Mouse (Mus musculus) embryo, embryonic 11.5 days (tissue): Measurements from ENCODE around the gene Ulk1.
"Not testable (repeated sequence)": the region's sequence is repeated elsewhere in the genome, so short reads cannot be mapped to it uniquely, and the experiment has no call there.

Experiments
- DNase-seq: peaks from one replicate; pipeline ENCODE4 v3.0.0-alpha.2; 2012; ENCODE audit warnings: low read depth, low spot score

The Ulk1 gene

DNA sequence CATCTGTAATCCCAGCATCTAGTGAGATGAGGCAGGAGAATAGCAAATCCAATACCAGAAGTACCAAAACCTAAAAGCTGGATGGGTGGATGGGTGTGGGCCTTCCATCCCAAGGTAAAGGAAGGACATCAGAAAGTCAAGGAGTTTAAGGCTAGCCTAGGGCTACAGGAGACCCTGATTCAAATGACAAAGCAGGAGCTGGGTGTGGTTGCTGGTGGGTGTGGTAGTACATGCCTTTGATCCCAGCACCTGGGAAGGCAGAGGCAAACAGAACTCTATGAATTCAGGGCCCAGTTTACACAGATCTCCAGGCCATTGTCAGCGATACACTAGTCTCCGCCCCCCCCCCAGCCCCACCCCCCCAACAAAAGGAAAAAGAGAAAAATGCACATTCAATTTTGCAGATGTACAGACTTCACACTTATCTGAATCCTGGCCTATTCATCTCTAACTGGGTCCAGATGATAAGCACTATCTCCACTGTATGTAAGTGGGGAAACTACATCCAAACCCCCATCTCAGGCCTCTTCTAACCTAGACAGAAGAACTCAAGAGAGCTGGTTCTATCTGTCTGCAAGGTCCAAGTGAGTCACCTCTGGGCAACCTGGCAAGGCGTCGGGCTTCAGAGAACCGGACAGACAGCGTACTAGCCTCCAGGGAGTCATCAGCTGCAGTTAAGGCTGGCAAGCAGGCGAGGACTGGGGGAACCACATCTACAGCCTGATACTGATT is 5.7 kb downstream of the Ulk1 start:
- DNase-seq = no peak

DNA sequence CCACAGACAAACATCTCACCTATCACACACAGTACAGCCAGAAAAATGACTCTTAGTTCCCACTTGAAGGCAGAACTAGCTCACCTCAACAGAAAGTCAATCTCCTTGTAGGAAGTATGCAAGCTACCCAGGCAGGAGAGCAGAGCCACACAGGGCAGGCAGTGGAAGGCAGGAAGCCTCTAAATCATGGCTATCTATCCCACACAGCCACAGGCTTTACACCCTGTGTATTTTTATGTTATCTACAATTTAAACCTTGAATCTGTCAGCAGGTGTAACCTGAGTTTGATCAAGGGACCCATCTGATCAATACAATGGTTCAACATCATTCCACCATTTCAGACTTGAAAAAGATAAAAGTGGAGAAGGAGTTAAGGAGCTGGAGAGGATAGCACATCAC is 7.1 kb downstream of the Ulk1 start:
- DNase-seq = no peak

DNA sequence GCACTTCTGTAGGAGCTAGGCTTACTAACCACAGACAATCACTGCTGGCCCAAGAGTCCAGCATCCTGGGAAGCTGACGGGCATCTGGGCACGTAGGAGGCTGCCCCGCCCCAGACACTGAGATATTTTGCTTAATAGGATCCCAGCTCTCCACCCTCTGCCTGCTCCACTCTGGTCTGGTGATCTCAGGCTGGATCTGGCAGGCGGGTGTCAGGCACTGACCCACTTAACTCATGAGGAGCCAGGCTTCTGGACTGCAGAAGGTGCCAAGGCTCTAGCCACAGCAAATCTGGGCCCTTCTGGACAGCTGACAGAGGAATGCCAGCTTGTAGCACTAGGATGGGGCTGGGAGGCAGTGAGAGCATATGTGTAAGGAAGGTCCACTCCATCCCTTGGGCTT is 7.7 kb downstream of the Ulk1 start:
- no peak for DNase-seq

DNA sequence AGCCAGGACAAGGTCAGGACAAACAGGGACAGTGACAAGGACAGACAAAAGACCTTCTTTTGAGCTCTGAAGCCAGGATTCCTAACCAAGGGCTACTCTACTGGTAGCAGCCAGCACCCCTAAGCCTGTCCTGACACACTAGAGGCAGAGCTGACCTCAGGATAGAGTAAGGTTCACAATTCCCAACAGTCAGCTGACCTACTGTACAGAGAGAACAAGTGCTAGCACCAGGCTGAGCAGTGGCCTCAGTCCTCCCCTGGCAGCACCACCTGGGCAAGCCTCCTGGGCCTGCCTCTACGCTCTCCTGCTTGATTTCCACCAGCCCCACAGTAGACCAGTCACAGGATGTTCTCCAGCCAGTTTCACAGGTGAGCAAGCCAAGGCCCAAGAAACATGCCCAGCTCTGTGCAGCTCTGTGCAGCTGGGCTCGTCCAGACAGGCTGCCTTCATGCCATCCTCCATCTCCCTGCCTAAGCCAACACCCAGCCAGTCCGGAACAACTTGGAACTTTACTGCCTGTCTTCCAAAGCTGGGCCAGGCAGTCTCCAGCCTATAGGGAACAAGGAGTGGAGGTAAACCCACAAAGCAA is 8.8 kb downstream of the Ulk1 start:
- DNase-seq = no peak

DNA sequence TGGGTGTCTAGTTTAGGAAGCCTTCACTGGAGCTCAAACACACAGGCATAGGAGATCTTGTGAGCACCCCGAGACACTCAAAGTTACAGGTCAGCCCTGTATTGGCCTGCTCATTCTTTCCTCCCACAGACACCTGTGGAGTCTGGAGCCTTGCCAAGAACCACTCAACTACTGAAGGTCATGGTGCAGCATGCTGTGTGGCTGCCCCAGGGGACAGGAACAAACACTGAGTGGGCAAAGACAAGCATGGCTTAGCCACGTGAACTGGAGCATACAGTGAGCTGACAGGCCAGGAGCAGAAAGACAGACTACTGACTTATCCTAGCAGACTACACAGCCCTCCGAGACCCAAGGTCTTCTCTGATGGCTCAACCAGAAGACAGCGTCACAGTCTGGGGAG is 12.2 kb downstream of the Ulk1 start:
- DNase-seq = no peak

DNA sequence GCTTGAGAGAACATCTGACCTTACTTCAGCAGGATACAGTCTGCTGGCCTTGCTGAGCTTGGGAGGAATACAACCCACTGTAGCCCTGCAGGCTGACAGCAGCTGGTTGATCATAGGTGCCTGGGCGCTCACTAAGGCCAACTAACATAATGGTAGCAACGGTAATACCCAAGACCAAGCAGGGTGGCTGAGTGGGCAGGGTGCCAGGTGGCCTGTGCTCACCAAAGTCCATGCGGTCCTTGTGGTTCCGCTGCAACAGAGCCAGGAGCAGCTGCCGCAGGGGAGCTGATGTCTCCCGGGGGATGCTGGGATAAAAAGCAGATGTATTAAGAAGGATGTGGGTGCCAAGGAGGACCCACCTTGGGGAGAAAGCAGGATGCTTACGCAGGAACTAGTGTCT is 15.5 kb downstream of the Ulk1 start:
- DNase-seq = no peak

DNA sequence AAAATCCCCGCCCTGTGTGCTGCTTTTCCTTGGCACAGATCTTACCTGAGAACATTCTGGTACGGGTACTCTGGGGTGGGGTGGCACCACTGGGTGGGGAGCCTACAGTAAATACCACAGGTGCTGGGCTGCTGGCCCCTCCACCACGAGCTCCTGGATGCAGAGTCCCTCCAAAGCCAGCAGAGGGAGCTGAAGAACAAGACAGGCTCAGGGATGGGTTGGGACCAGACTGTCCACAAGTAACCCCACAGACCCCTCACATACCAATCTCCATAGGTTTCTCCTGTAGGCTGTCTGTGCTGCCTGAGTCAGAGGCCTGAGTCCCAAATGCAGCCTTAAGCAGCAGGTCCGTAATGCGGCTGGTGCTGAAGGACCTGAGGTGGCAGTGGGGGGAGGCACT is 21.2 kb downstream of the Ulk1 start:
- DNase-seq = no peak

DNA sequence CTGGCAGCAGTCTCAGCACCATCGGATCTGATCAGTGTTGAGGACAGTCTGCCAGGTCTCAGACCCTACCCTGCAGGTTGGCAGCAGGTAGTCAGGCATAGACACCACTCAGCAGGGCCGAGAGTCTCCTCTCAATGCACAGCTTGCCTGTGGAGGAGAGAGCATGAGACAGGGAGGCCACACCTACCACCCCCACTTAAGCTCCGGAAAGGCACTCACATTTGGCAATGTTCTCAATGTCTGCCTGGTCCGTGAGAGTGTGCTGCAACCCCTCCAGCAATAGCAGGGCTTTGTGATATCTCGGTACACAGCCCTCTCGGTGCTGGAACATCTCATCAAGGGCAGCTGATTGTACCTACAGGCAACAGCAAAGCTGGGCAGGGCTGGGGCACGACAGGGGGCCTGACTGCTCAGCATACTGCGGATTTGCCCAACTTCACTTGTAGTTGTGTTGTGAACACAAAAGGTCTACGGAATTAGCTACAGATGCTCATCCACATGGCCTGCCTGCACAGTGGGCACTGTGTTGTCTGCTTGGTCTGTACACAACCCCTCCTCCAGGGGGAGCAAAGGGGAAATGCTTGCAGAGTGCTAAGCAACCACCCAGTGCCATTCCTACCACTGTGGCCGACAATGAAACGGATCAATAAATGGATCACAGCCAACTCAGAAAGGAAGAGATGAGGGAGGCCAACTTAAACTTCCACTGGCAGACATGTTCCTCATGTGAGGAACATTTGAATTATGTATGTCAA is 23.6 kb downstream of the Ulk1 start:
- no peak for DNase-seq

DNA sequence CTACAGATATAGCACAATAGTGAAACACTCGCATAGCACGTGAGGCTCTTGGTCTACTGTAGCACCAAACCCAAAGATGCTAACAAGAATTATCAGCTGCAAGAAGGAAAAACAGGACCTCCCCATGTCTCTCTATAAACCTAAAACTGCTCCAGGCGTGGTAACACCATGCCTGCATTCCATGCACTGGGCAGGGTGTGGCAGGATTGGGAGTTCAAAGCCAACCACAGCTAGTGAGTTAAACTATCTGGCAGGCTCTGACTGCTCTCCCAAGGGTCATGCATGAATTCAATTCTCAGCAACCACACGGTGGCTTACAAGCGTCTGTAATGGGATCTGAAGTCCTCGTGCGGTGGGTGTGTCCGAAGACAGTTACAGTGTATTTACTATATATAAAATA is 26.7 kb downstream of the Ulk1 start:
- DNase-seq = no peak

DNA sequence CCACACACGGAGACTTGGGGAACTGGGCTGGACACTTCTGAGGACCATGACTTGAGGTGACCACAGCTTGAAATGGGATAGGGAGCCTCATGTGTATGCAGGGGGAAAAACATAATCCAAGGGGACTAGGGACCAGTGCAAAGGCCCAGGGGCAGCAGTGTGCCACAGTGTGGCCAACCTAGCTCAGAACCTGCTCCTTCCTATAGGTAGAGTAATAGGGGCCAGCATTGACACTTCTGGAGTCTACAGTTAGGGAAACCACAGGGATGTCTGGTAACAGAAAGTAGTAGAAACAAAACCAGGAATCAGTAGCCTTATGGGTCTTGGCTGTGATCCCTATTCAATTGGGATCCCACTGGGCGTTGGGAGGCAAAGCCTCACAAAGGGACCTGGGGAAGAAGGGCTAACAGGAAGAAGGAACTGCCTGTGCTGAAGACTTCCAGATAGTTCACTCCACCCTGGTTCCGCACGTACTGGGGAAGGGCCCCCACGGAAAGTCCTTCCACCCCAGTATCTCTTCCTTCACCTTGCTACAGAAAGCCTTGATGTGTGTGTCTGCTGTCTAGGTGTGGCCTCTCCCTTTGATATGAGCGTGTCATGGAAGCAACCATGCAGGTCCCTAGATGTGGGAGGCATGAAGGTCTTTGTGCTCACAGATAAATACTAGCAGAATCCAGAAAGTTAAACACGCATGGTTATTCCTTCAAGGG is 28.2 kb downstream of the Ulk1 start:
- no peak for DNase-seq

DNA sequence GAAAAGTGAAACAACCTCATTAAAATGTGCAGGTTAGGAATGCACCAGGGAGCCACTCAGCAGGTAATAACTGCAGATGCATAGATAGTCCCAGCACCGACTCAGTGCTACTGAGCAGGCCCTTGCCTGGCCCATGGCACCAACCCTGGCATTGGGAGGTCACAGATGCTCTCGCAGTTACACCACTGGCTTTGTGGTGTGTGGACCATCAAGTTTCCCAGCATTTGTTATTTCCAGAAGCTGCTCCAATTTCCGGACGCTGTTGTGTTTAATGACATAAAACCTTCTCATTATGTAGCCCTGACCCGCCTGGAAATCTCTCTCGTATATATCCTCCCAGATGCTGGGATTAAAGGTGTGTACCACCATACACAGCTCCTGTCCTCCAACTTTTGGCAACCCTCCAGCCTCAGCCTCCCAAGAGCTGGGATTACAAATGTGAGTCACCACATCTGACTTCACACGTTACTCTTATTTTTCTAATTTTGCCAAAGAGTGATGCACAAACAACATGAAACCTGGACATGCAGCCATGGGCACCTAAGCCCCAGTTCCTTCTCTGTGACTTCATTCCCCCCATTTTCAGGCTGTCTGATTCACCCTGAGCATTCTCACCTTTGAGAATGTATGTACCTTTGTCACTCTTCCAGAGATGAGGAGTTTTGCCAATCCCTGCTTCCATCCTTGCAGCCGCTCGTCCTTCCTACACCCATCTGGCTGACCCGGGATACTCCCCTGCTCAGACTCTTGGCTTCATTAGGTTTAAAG is 29.0 kb downstream of the Ulk1 start:
- no peak for DNase-seq

DNA sequence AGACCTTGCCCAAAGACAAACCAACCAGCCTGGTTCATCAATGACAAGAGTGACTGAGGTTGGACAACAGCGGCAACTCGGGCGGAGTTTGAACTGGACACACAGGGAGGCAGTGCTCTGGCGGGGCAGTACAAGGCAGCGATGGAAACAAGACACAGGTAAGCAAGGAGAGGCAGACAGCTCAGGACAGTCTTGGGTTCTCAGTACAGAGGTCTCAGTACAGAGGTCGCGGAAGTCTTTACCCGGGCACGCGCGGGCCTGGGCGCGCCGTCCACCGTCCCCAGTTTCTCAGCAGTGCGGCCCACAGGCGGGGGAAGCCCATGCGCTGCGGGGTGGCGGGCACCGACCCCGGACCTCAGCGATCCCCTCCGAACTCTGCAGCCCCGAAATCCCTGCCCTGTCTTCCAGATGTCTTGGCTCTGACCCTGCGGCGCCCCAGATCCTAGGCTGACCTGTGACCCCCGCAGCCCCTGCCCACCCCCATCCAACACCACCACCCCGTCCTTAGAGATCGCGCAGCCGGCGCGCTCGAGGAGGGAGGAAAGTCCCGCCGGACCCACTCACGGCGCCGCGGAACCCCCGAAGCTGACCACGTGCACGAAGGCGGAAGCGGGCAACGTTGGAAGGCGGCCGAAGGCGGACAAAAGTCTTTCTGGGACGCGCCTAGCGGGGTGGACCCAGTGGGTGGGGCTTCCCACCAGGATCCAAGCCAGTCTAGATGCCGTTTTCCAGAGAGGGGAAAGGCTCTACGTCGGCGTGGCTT is 29.7 kb downstream of the Ulk1 start, which contains the start of gene Pus1:
TSS of gene Pus1 (minus strand) at position 662 of the 763 bp plus-strand sequence.
- peak; percentile 84 for DNase-seq

DNA sequence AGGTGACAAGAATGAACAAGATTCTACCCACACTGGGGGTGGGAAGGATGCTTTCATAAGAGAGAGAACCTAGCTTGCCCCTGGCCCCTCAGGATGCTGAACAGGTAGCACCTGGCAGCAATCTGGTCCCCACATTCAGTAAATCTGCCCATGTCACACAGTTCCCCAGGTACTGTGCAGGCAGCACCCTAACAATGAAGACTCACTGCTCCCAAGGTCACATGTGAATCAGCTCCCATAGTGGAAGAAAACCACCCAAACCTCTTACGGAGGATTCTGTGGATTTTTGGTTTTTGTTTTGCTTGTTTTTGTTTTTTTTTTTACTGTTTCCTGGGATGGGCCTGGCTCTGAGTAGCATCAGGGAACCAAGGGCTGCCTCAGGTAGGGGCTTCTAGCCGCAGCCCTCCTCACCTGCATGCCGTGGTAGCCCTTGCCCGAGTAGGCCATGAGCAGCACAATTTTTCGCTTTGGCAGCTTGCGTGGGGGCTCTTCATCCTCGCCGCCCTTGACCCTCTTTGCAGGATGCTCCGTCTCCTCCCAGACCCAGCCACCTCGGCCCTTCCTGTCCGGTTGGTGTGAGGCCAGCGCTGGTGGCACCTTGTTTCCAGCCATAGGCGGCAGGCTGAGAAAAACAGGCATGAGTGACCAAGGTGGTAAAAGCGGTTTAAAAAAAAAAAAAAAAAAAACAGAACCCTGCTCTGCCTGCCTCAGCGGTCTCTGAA is 30.5 kb downstream of the Ulk1 start:
- no peak for DNase-seq

DNA sequence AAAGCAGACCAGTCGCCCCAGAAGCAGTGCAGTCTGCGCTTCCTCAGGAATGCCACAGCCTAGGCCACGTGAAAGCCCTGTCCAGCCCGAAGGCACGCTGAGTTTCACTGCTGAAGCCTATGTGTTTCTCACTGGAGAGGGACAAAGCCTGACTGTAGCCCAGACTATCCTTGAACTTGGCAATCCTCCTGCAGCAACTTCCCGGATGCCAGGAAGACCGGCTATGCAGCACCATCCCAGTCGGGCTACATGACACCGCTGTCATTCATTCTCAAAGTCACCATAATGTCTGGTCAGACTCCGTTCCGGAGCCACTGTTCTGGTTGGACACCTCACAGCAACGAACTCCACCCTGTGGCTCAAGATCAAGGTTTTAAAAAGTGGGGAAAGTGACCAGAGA is 31.6 kb downstream of the Ulk1 start:
- DNase-seq = no peak

DNA sequence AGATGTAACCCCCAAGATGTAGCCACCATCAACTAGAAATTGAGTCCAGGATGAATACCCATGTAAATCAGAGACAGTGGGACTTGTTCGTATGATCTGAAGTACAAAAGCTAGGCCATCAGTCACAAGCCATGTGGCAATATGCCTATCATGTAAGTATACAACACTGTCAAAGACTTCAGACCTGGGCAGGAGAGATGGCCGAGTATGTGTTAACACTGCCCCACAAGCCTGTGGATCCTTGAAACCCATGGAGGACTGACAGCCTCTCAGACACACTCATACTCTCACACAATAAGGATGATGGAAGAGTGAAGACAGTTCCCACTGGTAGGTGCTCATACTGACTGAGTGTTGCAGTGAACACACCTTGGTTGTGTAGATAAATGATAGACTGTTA is 33.8 kb downstream of the Ulk1 start:
- DNase-seq = no peak

DNA sequence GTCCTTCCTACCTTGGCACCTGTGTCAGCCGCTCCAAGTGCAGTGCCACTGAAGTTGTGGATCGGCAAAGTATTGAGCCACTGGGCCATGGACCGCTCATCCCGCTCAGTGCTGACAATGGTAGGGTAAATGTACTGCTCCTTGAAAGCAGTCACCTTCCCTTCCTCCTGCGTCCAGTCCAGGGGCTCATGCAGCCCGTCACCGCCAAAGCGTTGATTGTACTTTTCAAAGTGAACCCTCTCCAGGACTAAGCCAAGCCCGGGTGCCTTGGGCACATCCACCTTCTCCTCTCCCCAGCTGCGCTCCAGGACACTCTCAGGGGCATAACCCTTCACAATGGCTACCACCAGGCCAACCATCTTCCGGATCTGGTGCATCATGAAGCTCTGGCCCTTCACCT is 35.4 kb downstream of the Ulk1 start:
- no peak for DNase-seq

DNA sequence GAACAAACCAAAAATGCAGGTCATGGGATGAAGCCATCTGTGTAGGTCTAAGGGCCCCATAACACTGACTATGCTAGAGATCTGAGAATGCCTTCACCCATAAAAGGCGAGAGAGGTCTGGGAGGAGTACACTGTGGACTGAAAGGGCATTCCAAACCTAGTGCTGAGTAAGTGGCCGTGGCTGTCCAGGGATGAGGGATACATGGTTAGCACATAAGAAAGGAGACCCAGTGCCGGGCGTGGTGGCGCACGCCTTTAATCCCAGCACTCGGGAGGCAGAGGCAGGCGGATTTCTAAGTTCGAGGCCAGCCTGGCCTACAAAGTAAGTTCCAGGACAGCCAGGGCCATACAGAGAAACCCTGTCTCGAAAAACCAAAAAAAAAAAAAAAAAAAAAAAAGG is 37.0 kb downstream of the Ulk1 start:
- not testable (repeated sequence) for DNase-seq

DNA sequence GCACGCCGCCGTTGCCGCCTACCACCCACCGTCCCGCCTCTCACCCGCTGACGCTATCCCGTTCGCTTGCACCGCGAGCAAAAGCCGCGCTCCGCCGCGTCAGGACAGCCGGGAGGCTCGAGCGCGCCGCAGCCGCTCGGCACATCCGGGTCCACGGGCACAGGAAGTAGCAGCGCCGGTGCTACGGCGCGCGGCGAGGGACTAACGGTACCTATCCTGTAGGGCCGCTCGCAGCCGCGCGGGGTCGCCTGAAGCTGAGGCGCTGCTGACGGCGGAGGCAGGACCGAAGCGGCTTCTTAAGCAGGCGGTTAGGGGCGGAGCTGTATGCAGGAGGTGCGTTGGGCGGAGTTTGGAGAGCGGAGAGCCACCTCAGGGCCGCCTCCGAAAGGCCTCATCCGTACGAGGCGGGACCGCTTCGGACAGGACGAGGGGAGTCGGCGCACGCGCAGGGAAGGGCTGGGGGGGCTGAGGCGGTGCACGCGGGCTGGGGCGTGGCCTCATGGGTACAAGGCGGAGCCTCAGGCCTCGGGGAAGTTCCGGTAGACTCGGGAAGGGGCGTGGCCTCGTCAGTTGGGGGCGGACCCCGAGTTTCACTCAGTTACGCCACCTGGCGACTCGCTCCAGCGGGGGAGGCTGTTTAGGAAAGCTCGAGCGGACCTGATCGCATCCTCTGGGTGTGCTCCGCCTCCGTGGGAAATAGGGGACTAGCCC is 39.3 kb downstream of the Ulk1 start, which contains the start of gene Ep400:
TSS of gene Ep400 (minus strand) at position 270 of the 711 bp plus-strand sequence.
- DNase-seq = peak; percentile 98

DNA sequence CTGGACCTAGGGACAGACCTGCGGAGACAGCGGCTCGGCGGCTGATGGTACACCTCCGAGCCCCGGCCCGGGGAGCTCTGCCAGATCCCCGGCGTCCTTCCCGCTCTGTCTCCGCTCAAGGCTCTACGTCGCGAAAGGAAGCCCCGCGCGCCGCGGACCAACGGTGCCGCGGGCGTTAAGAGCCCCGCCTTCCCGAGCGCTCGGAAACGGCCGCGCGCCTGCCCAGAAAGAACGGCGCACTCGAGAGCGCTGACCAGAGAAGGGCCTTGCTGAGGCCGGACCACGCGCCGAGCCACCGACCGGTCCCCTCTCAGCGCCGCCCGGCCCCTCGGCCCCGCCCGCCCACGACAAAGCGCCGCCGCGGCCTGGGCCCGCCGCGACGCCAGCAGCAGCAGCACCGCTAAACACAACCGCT is 39.9 kb downstream of the Ulk1 start:
- DNase-seq = peak; percentile 32
